Mouse (Mus musculus) megakaryocyte-erythroid progenitor cell, adult 5-6 weeks (primary cell): ENCODE data around the gene Vmn1r163. TPM values are rescaled to one million over a fixed set of nuclear protein-coding genes. Genes with fewer than 3 reads are reported as not detected.
"Not testable (repeated sequence)": the region's sequence is repeated elsewhere in the genome, so short reads cannot be mapped to it uniquely, and the experiment has no call there.

Experiments
- ATAC-seq: replicated peaks from 2 replicates; pipeline ENCODE4 v1.8.0; 2016; ENCODE audit warnings: mild to moderate bottlenecking, inconsistent platforms; ENCODE audit not compliant: severe bottlenecking, poor library complexity, low FRiP score, low TSS enrichment
- total RNA-seq, 2 experiments: library from RNA; stranded (forward) in 1 of 2; stranded (reverse) in 1 of 2; fragments of 200-1000, 215-1000 nt in 1 of 2; fragments of >200 nt in 1 of 2; fragmentation: Nextera tagmentation in 1 of 2; gene quantifications; 2 replicates each; pipeline ENCODE4 v1.2.3; 2014 to 2017

The Vmn1r163 gene
- total RNA-seq (2014; fragmentation: Nextera tagmentation) (not detected in 2 replicates), total RNA-seq (2017) (not detected in 2 replicates)

- ATAC-seq: not testable (repeated sequence)
Observed at GRCm38 (mm10) chr7:23055240-23055639, at the start of gene Vmn1r163. Gene Vmn1r163 (plus strand): TSS chr7:23055540.

GRCm38 (mm10) chr7:23019823-23020222, 35.5 kb upstream of the Vmn1r163 start, which contains the start of gene Gm4216:
Gene Gm4216 (minus strand): TSS chr7:23019923.
- not testable (repeated sequence) for ATAC-seq

- not testable (repeated sequence) for ATAC-seq
Observed at GRCm38 (mm10) chr7:23067356-23067755, 12.0 kb downstream of the Vmn1r163 start, which contains the start of gene Gm8720. Gene Gm8720 (minus strand): TSS chr7:23067456.

Other genes with a start within 250 kb of the Vmn1r163 start
- gene Vmn1r159, start 211.9 kb upstream of the Vmn1r163 start, total RNA-seq (2014; fragmentation: Nextera tagmentation): not detected in 2 replicates
- gene Vmn1r159, start 211.9 kb upstream of the Vmn1r163 start, total RNA-seq (2017): not detected in 2 replicates
- not detected in 2 replicates for gene Vmn1r160, start 184.3 kb upstream of the Vmn1r163 start, total RNA-seq (2014; fragmentation: Nextera tagmentation)
- gene Vmn1r160, start 184.3 kb upstream of the Vmn1r163 start, total RNA-seq (2017): not detected in 2 replicates
- not detected in 2 replicates for gene Gm4214, start 70.9 kb upstream of the Vmn1r163 start, total RNA-seq (2014; fragmentation: Nextera tagmentation)
- not detected in 2 replicates for gene Gm4214, start 70.9 kb upstream of the Vmn1r163 start, total RNA-seq (2017)
- not detected in 2 replicates for gene Gm4216, start 35.6 kb upstream of the Vmn1r163 start, total RNA-seq (2014; fragmentation: Nextera tagmentation)
- not detected in 2 replicates for gene Gm4216, start 35.6 kb upstream of the Vmn1r163 start, total RNA-seq (2017)
- not detected in 2 replicates for gene Gm8720, start 11.9 kb downstream of the Vmn1r163 start, total RNA-seq (2014; fragmentation: Nextera tagmentation)
- not detected in 2 replicates for gene Gm8720, start 11.9 kb downstream of the Vmn1r163 start, total RNA-seq (2017)
- gene Gm10662, start 88.9 kb downstream of the Vmn1r163 start, total RNA-seq (2014; fragmentation: Nextera tagmentation): not detected in 2 replicates
- gene Gm10662, start 88.9 kb downstream of the Vmn1r163 start, total RNA-seq (2017): not detected in 2 replicates
- not detected in 2 replicates for gene Vmn1r165, start 161.8 kb downstream of the Vmn1r163 start, total RNA-seq (2014; fragmentation: Nextera tagmentation)
- not detected in 2 replicates for gene Vmn1r165, start 161.8 kb downstream of the Vmn1r163 start, total RNA-seq (2017)
- gene Vmn1r166, start 196.1 kb downstream of the Vmn1r163 start, total RNA-seq (2014; fragmentation: Nextera tagmentation): not detected in 2 replicates
- not detected in 2 replicates for gene Vmn1r166, start 196.1 kb downstream of the Vmn1r163 start, total RNA-seq (2017)
- gene Gm6902, start 223.4 kb downstream of the Vmn1r163 start, total RNA-seq (2014; fragmentation: Nextera tagmentation): not detected in 2 replicates
- gene Gm6902, start 223.4 kb downstream of the Vmn1r163 start, total RNA-seq (2017): not detected in 2 replicates
- not detected in 2 replicates for gene Nlrp4e, start 245.7 kb downstream of the Vmn1r163 start, total RNA-seq (2014; fragmentation: Nextera tagmentation)
- not detected in 2 replicates for gene Nlrp4e, start 245.7 kb downstream of the Vmn1r163 start, total RNA-seq (2017)